Mouse (Mus musculus) liver, adult 2 months (tissue): Measurements from ENCODE around the gene Fam221b. TPM values are rescaled to one million over a fixed set of nuclear protein-coding genes. Genes with fewer than 3 reads are reported as not detected.

Experiments used
- DNase-seq: peaks from one replicate; pipeline ENCODE4 v3.0.0-alpha.2; 2011; ENCODE audit warnings: low read depth, low spot score; ENCODE audit errors: extremely low read depth
- H3K27ac ChIP-seq: fragments of 200-500 bp; replicated peaks from 2 replicates; pipeline ENCODE4 v1.5.1; 2012; ENCODE audit warnings: low read depth, mild to moderate bottlenecking, control low read depth, inconsistent platforms, low read length; ENCODE audit not compliant: insufficient read depth
- H3K27me3 ChIP-seq: fragments of 200-500 bp; 2 replicates; pipeline ENCODE4 v1.6.1; 2012; ENCODE audit warnings: mild to moderate bottlenecking, moderate library complexity, low read length, inconsistent platforms; ENCODE audit not compliant: control insufficient read depth, insufficient read depth
- H3K36me3 ChIP-seq: fragments of 200-500 bp; 2 replicates; pipeline ENCODE4 v1.6.1; 2012; ENCODE audit warnings: low read length, inconsistent platforms; ENCODE audit not compliant: control insufficient read depth, insufficient read depth
- H3K4me1 ChIP-seq: fragments of 200-500 bp; 2 replicates; pipeline ENCODE4 v1.6.1; 2011; ENCODE audit warnings: low read length; ENCODE audit not compliant: control insufficient read depth, insufficient read depth
- H3K4me3 ChIP-seq: fragments of 200-500 bp; 2 replicates; pipeline ENCODE4 v1.5.1; 2011; ENCODE audit warnings: low read depth, mild to moderate bottlenecking, control low read depth, low read length, moderate library complexity; ENCODE audit not compliant: insufficient read depth
- H3K79me2 ChIP-seq: fragments of 200-500 bp; 2 replicates; pipeline ENCODE4 v1.6.1; 2012; ENCODE audit warnings: inconsistent platforms, mild to moderate bottlenecking, low read length, moderate library complexity; ENCODE audit not compliant: control insufficient read depth, insufficient read depth
- H3K9ac ChIP-seq: fragments of 200-500 bp; 2 replicates; pipeline ENCODE4 v1.6.1; 2012; ENCODE audit warnings: low read depth, mild to moderate bottlenecking, control low read depth, inconsistent platforms, low read length
- CTCF ChIP-seq: fragments of 200-500 bp; IDR thresholded peaks from 2 replicates; pipeline ENCODE4 v1.5.1; 2011; ENCODE audit warnings: low read depth, low read length, control low read depth
- POLR2A ChIP-seq: fragments of 200-500 bp; IDR thresholded peaks from 2 replicates; pipeline ENCODE4 v1.6.1; 2011; ENCODE audit warnings: low read length, control low read depth; ENCODE audit not compliant: insufficient read depth; ENCODE audit errors: extremely low read depth
- WGBS: fragments of 180-500 bp; shearing (Covaris S2); methylation state at CpG from one replicate; pipeline ENCODE4 v1.1.7; 2018; 5-methylcytosine and 5-hydroxymethylcytosine counted together
- polyA plus RNA-seq: library from polyadenylated mRNA; depleted of rRNA; stranded (reverse); fragments of >200 nt; gene quantifications from 2 replicates; pipeline ENCODE4 v1.2.3, GENCODE M21; 2012
- total RNA-seq: library from RNA; depleted of rRNA; stranded (reverse); fragments of >200 nt; gene quantifications from 2 replicates; pipeline ENCODE4 v1.2.3, GENCODE M21; 2014

Gene Fam221b
- total and polyA plus RNA-seq, 2 experiments: not detected

DNA sequence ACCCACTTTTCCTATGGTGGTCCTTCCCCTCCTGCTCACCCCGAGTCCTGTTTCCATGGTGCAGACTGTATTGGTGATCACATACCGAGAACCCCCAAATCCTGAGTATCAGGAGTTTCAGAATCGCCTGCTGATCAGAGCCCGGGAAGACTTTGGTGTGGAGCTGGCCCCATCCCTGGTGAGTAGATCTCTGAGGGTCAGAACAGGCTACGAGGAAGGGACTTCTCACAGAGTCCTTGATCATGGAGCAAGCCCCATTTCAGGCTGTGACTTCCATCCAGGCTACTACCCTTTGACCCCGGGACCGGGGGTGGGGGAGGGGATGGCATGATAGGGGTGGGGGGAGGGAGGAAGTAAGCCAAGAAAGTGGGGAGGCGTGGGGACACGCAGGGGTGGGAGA lies 28.9 kb downstream of the Fam221b start:
- Histone ChIP-seq H3K27me3 (no peaks in the 10 kb centered on the region), H3K4me1 (no peaks in the 10 kb centered on the region), H3K36me3 (0 out of 2 replicates have a peak, but pooled peaks cover 2% of the 10 kb centered on the region), H3K9ac (no peak overlapping the region), H3K27ac (no peak overlapping the region), H3K79me2 (no peaks in the 10 kb centered on the region), H3K4me3 (no peak overlapping the region)
- 51% methylated on average over 9 of the region's 9 CpGs for WGBS
- TF ChIP-seq CTCF: no peak
- TF ChIP-seq POLR2A: no peak
- DNase-seq: no peak

DNA sequence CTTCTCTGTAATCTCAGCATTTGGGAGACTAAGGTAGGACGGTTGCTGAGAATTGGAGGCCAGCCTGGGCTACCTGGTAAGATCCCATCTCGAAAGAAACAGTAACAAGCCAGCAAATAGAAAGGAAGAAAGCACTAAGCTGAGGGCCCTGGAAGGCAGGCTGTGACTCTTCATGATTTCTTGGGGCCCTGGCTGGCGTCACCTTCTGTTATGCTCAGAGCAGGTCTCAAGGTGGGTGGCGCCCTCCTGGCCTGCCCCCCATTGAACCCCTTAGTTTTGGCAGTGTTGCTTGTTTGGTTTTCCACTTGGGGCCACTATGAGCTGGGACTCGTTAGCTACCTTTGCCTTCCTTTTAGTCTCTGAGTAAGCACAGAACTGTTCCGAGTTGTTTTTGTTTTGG lies 32.2 kb downstream of the Fam221b start:
- WGBS: 87% methylated on average over 6 of the region's 6 CpGs
- no peaks in the 10 kb centered on the region for H3K27me3 ChIP-seq
- no peak overlapping the region for H3K4me3 ChIP-seq
- H3K27ac ChIP-seq: no peak overlapping the region
- no peaks in the 10 kb centered on the region for H3K36me3 ChIP-seq
- no peak for DNase-seq
- no peak overlapping the region for H3K9ac ChIP-seq
- no peaks in the 10 kb centered on the region for H3K79me2 ChIP-seq
- TF ChIP-seq POLR2A: no peak
- TF ChIP-seq CTCF: no peak
- H3K4me1 ChIP-seq: no peaks in the 10 kb centered on the region

DNA sequence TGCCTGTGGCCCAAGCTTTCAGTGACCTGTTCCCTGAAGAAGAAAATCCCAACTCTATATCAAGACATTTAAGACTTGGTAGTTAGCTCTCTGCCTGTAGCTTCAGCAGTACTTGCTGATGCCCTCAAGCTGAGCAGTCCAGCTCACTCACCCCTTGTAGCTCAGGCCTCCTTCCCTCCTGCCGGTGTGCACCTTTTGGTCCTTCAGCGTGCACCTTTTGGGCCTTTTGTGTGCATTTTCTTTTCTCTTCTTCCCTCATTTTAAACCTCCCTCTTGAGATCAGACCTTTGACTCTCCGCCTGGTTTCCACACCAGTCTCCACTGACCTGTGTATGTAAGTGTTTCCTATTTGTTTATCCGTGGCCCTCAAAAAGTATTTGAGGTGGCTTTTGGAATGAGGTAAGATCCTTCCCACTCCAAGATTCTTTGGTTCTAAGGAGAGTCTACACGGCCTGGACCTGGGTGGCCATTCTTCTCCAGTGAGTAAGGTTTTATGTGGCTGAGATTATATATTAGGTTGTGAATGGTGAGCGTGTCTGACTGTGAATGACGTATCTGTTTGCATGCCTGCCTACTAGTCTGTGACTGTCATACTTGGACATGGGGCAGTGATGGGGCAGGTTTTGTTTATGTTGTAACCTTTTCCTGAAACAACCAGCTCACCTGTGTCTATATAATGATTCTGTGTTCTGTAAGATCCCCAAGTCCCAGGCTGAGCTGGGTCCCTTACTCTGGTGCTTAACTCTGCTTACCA lies 34.1 kb downstream of the Fam221b start:
- WGBS: 89% methylated on average over 7 of the region's 7 CpGs
- no peak overlapping the region for H3K27ac ChIP-seq
- TF ChIP-seq POLR2A (no peak), CTCF (no peak)
- no peak overlapping the region for H3K9ac ChIP-seq
- DNase-seq: no peak
- H3K36me3 ChIP-seq: no peaks in the 10 kb centered on the region
- H3K79me2 ChIP-seq: no peaks in the 10 kb centered on the region
- H3K4me1 ChIP-seq: 0 out of 2 replicates have a peak, but pooled peaks cover 3% of the 10 kb centered on the region
- H3K4me3 ChIP-seq: no peak overlapping the region
- no peaks in the 10 kb centered on the region for H3K27me3 ChIP-seq

DNA sequence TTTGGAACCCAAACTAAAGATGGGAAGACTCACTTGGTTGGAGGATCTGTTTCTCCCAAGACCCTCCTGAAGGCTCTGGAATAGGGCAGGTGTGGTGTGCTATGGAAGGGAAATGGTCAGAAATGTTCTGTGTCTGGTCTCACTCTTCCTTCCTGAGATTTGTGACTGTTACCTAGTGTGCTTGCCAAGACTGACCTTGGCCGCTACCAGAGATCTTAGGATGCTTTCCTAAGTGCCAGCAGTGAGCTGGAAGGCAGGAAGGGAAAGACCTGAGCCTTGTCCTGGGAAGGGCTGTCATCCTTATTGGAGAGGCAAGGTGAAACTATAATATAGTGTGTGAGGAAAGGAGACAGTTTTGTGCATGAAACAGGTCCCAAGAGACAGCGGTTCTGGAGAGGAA lies 35.2 kb downstream of the Fam221b start:
- Histone ChIP-seq H3K27me3 (no peaks in the 10 kb centered on the region), H3K36me3 (no peaks in the 10 kb centered on the region), H3K4me3 (no peak overlapping the region), H3K27ac (no peak overlapping the region), H3K4me1 (0 out of 2 replicates have a peak, but pooled peaks cover 3% of the 10 kb centered on the region), H3K9ac (no peak overlapping the region), H3K79me2 (no peaks in the 10 kb centered on the region)
- 92% methylated on average over 2 of the region's 2 CpGs for WGBS
- no peak for TF ChIP-seq POLR2A
- DNase-seq: no peak

DNA sequence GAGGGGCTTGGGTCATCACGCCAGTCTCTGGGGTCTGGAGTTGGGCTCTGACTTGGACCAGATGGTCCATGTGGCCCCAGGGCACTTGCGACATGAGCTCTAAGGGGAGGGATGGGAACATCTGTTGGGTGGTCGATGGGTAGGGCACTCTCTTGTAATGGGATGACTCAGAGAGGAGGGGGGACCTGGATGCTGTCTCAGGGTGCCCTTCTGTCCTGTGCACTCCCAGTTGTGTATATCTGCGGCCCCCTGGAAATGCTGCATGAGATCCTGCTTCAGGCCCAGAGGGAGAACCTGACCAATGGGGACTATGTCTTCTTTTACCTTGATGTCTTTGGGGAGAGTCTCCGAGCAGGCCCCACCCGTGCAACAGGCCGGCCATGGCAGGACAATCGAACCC lies 35.6 kb downstream of the Fam221b start:
- no peaks in the 10 kb centered on the region for H3K27me3 ChIP-seq
- H3K27ac ChIP-seq: no peak overlapping the region
- 91% methylated on average over 8 of the region's 8 CpGs for WGBS
- TF ChIP-seq CTCF (no peak), POLR2A (no peak)
- no peaks in the 10 kb centered on the region for H3K79me2 ChIP-seq
- no peak overlapping the region for H3K4me3 ChIP-seq
- 0 out of 2 replicates have a peak, but pooled peaks cover 3% of the 10 kb centered on the region for H3K4me1 ChIP-seq
- no peak for DNase-seq
- H3K9ac ChIP-seq: no peak overlapping the region
- H3K36me3 ChIP-seq: no peaks in the 10 kb centered on the region
